Mouse (Mus musculus) mature B cell (primary cell): ENCODE results near the gene Ly6g6e.
"Not testable (repeated sequence)": the region's sequence is repeated elsewhere in the genome, so short reads cannot be mapped to it uniquely, and the experiment has no call there.

Source experiments
- in situ Hi-C: fragments of 300-500 bp; cut with MboI; formaldehyde crosslinking; loops from 2 replicates; pipeline ENCODE4 v1.14.3; 2019

Ly6g6e gene

GRCm38 (mm10) chr17:35100196-35100765 is 23.6 kb downstream of the Ly6g6e start:
- in situ Hi-C loops: no loop called here

DNA sequence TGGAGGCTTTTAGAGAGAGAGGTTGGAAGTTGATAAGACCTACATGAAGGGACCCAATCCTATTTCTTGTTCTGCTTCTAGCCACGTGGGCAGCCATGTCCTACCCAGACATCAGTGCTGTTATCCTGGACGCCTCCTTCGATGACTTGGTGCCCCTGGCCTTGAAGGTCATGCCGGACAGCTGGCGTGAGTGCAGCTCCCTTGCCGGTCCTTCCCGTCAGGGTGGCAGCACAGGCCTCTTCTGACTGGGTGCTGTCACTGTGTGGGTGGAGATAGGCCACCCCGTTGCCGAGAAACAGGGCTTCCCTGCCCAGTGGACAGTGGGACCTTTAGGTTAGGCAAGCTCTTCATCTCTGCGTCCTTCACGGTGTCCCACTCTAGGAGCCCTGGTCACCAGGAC is 24.5 kb downstream of the Ly6g6e start:
- in situ Hi-C loops: no loop called here

DNA sequence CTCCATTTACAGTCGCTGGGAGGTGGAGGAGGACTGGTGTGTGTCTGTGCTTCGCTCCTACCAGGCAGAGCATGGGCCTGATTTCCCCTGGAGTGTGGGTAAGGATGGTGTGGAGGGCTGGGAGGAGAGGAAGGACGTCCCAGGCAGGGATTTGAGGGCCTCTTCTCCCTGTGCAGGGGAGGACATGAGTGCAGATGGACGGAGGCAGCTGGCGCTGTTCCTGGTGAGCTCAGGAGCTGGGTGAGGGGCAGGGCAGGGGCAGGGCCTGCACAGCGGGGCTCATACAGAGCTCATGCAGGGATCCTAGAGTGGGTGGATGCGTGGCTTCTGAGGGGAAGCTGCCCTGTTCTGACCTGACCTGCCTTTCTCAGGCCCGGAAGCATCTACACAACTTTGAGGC is 25.6 kb downstream of the Ly6g6e start:
- in situ Hi-C loops: no loop called here

DNA sequence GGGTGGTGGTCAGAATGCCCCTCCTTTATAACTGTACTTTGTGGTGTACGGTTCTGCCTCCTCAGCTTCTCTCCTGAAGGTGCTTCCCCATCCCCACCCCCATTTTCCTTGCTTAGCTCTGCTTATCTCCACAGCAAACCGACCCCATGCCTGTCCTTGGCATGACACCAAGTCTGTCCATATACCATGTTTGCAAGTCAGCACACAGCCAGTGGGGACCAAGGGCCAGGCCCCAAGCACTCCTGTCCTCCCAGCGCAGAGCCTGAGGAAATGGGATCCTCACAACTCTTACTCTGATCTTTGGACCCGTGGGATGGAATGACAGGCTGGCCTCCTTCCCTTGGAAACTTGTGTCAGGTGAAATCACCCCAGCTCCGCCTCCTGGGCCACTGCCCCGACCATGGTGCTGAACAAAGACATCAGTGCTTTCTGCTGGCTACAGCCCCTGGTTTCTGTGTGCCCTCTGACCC is 26.6 kb downstream of the Ly6g6e start:
- in situ Hi-C loops: no loop called here

DNA sequence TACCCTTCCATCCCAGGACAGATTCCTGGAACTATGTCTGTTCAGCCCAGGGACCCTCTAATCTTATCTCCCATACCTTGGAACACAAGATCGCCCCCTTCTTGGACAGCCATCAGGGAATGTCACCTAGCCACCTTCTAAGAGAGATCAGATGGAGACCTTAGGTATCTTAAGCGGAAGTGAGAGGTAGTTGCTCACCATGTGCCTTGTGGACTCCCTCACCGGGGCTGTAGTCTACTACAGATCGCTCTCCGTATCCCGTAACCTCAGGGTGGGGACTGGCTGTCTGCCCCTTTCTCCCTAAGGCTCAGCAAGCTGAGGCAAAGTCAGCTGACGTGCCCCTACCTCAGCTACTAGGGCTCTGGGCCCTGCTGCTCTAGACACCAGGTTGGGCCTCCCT is 27.4 kb downstream of the Ly6g6e start:
- in situ Hi-C loops: no loop called here

DNA sequence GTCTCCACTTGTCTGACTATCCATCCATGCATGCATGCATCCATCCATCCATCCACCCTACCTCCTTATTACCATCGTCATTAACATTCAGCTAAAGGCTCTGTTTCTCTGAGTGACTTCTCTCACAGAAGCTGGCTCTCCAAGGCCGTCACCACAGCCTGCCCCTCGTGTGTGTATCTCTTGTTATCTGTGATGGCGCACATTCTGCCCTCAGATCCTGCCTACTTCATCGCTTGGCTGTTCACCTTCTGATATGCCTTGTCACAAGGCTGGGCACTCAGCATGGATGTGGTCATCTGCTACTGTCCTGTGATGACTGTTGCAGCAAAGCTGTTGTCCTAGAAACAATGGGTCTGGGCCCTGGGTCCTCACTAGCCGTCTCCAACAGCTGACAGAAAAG is 28.1 kb downstream of the Ly6g6e start:
- in situ Hi-C loops: no loop called here

DNA sequence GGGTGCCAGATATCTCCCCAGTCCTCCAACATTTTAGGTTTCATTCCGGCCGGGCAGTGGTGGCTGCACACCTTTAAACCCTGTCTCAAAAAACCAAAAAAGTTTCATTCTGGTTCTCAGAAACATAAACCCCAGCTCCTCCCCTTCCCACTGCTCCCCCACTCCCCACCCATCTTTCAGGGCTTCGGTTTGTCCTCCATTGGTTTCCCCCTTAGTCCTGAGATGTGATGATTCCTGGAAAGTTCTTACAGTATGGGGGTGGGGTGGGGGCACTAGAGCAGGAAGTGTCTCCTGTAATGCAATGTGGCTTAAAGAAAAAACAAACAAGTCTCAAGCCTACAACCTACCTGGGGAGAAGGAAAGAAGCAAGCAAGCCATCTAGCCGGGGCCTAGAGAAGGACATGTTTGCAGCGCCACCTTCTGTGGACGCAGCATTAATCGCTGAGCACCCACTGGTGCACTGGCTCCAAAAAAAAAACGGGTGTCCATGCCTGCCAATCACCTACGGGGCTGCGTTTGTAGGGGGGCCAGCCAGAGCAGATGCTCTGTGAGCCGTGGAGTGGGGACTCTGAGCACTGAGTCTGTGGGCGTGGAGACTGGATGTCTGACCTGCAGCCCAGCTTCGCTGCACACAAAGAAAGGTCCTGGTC is 29.2 kb downstream of the Ly6g6e start:
- in situ Hi-C loops: no loop called here

DNA sequence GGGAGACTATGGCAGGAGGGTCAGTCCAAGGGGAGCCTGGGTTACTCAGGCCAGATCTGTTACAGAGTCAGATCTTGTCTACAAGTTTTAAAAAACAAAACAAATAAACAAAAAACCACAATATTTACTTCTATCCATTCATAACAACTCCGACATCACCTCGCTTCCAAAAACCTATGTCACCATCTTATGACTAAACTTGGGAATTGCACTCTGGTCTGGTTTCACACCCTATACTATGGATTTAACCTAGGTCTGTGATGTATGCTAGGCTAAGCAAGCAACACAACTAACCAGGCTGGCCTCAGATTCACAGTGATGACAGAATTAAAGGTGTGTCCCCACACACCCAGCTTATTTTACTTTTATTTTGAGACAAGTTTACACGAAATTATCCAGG is 29.8 kb downstream of the Ly6g6e start:
- in situ Hi-C loops: no loop called here

DNA sequence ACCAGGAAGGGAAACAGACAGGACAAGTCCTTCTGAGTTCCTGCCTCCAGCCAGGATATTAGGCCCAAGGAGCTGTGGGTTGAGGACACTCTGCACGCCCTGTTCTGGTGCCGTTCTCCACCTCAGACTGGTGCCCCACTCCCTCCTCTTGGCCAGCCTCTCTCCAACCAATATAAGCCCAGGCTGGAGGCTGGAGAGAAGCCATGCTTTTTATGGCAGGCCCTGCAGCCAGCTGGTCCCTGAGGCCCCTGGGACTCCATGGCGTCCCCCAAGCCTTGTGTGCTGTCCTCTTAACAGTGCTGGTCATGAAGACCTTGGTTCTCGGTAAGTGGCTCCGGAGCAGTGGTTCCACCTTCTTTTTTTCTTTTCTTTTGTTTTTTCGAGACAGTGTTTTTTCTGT is 31.4 kb downstream of the Ly6g6e start, which contains the start of gene Ly6g5c:
Gene Ly6g5c, plus strand, starts transcription at position 183 of the 400 bp plus-strand sequence.
- in situ Hi-C loops: no loop called here

- in situ Hi-C loops: no loop called here
Observed at GRCm38 (mm10) chr17:35111774-35112173, 35.1 kb downstream of the Ly6g6e start.

DNA sequence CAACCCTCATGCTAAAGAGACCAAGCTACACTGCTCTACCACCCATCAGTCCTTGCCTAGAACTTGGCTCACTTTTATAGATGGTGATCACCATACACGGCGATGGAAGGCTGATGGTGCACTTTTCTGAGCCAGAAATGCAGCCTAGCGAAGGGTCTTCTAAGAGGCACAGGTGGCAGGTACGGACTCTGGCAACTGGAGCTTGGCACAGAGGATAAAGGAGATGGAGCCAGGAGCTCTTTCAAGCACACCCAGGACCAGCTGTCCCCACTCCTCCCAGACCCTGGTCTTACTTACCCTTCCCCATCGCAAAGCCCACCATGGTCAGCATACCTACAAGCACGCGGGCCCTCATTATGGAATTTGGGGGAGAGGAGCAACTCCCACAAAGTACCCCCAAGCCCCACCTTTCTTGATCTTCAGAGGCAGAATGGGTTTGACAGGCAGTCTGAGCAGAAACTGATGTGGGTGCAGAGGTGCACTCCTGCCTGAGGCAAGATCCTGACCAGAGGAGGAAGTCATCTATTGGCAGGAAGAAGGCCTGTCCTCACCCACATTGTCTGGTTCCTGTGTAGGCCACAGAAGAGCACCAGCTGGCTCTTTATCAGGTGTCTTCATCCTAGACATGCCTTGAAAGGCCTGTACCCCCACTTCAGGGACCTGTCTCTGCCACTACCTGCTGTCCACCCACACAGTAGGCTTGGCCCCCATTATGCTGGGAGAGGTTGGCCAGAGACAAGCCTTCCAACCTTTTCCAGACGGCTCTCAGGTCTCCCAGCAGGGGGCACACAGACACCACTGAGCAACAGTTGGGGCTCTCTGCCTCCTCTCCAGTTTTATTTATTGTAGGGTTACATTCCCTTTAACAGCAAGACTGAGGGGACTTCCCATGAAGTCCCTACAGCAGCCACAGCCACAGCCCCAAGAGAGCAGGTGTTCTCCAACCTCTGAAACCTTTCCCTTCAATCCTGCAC is 38.6 kb downstream of the Ly6g6e start, which contains the start of gene Ly6g5b:
Gene Ly6g5b, minus strand, starts transcription at position 383 of the 974 bp plus-strand sequence.
- in situ Hi-C loops: no loop called here

DNA sequence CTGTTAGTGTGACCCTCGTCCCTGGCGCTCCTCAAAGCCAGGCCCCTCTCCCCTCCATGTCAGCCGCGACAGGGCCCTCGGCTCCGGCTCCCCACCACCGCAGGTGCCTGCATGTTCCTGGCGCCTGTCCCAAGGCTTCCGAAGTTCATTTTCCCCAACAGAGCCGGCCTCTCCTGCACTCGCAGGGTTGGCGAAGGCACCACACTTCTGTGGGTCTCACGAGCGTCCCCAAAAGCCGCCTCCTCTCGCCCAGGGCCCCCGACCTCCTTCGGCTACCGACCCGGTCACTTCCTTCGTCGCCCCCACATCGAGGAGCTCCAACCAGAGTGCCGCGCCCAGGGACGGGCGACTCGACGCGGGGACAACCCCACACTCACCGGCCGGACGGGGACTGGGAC is 44.0 kb downstream of the Ly6g6e start:
- in situ Hi-C loops: no loop called here

DNA sequence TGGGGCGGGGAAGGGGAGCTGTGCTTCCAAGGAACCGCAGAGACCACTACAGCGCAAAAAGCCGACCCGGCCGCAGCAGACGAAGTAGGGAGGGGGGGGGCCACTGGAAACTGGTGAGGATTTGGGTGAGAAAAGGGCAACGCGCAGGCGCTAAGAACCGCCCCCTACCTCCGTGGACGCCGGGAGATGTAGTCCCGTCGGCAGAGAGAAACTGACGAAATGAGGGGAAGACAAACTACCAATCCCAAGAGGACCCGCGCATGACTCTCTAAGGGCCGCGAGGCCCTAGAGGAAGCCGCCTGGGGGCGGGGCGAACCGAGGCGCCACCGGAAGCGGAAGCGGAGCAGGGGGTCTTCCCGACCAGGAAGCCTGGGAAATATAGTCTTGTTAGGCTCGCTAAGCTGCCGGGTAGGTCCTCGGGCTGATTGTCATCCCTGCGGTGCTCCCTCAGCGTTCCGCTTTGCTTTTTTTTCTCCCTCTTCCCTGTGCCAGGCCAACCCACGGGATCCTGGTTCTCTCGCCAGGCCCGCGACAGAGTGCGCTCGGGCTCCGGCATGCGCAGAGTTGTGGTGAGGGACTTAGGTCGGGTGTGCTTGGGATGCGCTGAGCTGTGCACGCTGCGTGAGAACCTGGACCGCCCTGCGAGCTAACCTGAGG is 44.6 kb downstream of the Ly6g6e start, which contains the start of gene Gpank1:
Gene Gpank1, plus strand, starts transcription at position 313 of the 657 bp plus-strand sequence.
- in situ Hi-C loops: no loop called here

DNA sequence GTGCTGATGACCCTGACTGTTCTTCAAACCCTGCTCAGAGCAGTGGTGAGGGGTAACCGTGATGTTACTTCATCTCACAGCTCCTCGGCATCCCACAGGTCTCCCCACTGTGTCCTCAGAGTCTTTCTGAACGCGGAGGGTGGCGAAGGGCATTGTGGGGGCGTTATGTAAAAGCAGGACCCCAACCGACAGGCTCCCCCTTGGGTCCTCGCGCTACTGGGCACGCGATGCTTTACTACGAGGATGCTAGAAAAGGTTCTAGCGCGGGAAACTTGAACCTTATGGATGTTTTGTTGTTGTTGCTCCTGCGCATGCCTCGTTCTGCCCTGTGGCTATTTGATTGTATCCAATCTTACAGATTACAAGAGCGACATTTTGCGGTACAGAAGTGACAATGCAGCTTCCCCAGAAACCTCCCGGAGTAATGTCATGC is 45.2 kb downstream of the Ly6g6e start, which contains the start of gene Csnk2b:
Gene Csnk2b, minus strand, starts transcription at position 183 of the 433 bp plus-strand sequence.
- in situ Hi-C loops: no loop called here

DNA sequence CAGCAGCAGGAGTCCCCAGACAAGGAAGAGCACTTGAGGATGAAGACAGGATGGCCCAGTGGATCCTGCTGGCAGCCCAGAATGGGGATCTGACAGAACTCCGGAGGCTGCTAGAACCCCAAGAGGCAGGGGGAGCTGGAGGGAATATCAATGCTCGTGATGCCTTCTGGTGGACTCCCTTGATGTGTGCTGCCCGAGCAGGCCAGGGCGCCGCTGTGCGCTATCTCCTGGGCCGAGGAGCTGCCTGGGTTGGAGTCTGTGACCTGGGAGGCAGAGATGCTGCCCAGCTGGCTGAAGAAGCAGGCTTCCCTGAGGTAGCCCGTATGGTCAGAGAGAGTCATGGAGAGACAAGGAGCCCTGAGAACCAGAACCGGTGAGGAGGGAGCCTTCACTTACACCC is 46.6 kb downstream of the Ly6g6e start:
- in situ Hi-C loops: not testable (repeated sequence)

GRCm38 (mm10) chr17:35124261-35124896 is 47.7 kb downstream of the Ly6g6e start:
- in situ Hi-C loops: not testable (repeated sequence)

GRCm38 (mm10) chr17:35125081-35125480 is 48.4 kb downstream of the Ly6g6e start:
- in situ Hi-C loops: no loop called here

- in situ Hi-C loops: no loop called here
Observed at GRCm38 (mm10) chr17:35125578-35125977, 48.9 kb downstream of the Ly6g6e start.

- in situ Hi-C loops: no loop called here
Observed at GRCm38 (mm10) chr17:35126206-35126611, 49.5 kb downstream of the Ly6g6e start, which contains the start of gene D17H6S53E. Gene D17H6S53E (plus strand): TSS chr17:35126373.

DNA sequence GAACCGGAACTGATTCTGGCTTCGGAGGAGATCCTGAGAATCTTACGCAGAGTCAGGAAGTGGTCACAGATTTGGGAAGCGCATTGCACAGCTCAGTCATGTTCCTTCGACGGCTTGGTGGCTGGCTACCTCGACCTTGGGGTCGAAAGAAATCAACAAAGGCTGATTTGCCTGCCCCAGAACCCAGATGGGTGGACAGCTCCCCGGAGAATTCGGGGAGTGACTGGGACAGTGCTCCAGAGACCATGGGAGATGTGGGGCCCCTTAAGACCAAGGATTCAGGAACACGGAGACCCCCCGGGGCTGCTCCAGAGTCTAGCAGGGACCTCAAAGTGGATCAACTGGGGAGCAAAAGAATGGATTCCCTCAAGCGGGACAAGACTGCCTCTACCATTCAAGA is 50.3 kb downstream of the Ly6g6e start:
- in situ Hi-C loops: no loop called here
